Mouse (Mus musculus) limb, embryonic 14.5 days (tissue): ENCODE results near the gene Fpr1. TPM values are rescaled to one million over a fixed set of nuclear protein-coding genes. Genes with fewer than 3 reads are reported as not detected.

ENCODE experiments used
- ATAC-seq: fragments of 200-750 bp; cut with Nextera tagmentation; 2 replicates; pipeline ENCODE4 v1.8.0; 2017; ENCODE audit warnings: low read depth, moderate number of reproducible peaks, moderate TSS enrichment; ENCODE audit not compliant: low FRiP score
- DNase-seq: peaks from one replicate; pipeline ENCODE4 v3.0.0-alpha.2; 2015; ENCODE audit warnings: low spot score
- H3K27ac ChIP-seq: fragments of 300-500 bp; sonication (generic); replicated peaks from 2 replicates; pipeline ENCODE4 v1.5.1; 2014; ENCODE audit warnings: low read depth, mild to moderate bottlenecking, low read length, moderate library complexity, mixed read lengths
- H3K27me3 ChIP-seq: fragments of 300-500 bp; sonication (generic); 2 replicates; pipeline ENCODE4 v1.6.1; 2014; ENCODE audit warnings: low read length, mixed read lengths; ENCODE audit not compliant: control insufficient read depth, insufficient read depth
- H3K36me3 ChIP-seq: fragments of 300-500 bp; sonication (generic); 2 replicates; pipeline ENCODE4 v1.6.1; 2014; ENCODE audit warnings: mild to moderate bottlenecking, low read length, moderate library complexity, mixed read lengths; ENCODE audit not compliant: control insufficient read depth, insufficient read depth
- H3K4me1 ChIP-seq: fragments of 300-500 bp; sonication (generic); 2 replicates; pipeline ENCODE4 v1.6.1; 2014; ENCODE audit warnings: antibody characterized with exemption, low read length, mixed read lengths; ENCODE audit not compliant: control insufficient read depth, insufficient read depth
- H3K4me2 ChIP-seq: fragments of 300-500 bp; sonication (generic); replicated peaks from 2 replicates; pipeline ENCODE4 v1.6.1; 2014; ENCODE audit warnings: low read depth, mild to moderate bottlenecking, low read length, moderate library complexity; ENCODE audit not compliant: severe bottlenecking
- H3K4me3 ChIP-seq: fragments of 300-500 bp; sonication (generic); replicated peaks from 2 replicates; pipeline ENCODE4 v1.5.1; 2014; ENCODE audit warnings: low read length
- H3K9ac ChIP-seq: fragments of 300-500 bp; sonication (generic); 2 replicates; pipeline ENCODE4 v1.6.1; 2014; ENCODE audit warnings: mild to moderate bottlenecking, low read depth, low read length, moderate library complexity; ENCODE audit not compliant: severe bottlenecking
- H3K9me3 ChIP-seq: fragments of 300-500 bp; sonication (generic); 2 replicates; pipeline ENCODE4 v1.6.1; 2016; ENCODE audit warnings: low read length; ENCODE audit not compliant: control insufficient read depth
- POLR2A ChIP-seq: fragments of 200-500 bp; IDR thresholded peaks from 2 replicates; pipeline ENCODE4 v1.8.0; 2012; ENCODE audit warnings: inconsistent platforms, mild to moderate bottlenecking, moderate library complexity, borderline replicate concordance; ENCODE audit not compliant: insufficient read depth, insufficient read length; ENCODE audit errors: extremely low read depth
- WGBS: fragments of 180-500 bp; shearing (Covaris S2); extraction: QIAGEN DNeasy Blood & Tissue Kit; methylation state at CpG from one replicate; pipeline ENCODE4 v1.1.7; 2014; 5-methylcytosine and 5-hydroxymethylcytosine counted together
- polyA plus RNA-seq, 2 experiments: library from polyadenylated mRNA; depleted of rRNA in 1 of 2; stranded (reverse) in 1 of 2; unstranded in 1 of 2; fragments of >200 nt; fragmentation: Nextera tagmentation in 1 of 2; extraction: Ambion mirVana in 1 of 2; gene quantifications; 2 replicates each; pipeline versions ENCODE4 v1.2.1 to v1.2.3; 2012 to 2014

Gene Fpr1
- polyA plus RNA-seq, 2 experiments: 0.11 to 0.23 TPM

DNA sequence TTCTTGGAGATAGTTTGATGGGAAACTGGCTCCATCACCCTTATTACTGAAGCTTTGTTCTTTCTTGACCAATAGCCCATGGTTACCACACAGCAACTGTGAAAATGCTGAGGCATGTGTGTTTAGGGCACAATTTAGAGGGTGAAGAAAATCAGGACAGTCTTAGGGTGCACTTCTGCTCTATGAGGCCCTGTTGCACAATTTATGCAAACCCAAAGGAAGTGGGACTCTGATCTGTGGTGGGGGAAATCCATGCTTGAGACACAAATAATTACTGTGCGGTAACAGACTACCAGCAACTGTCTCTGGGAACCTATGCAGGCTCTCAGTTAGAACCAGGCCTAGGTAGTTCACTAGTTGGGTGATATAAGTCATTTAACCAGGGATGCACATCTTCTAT, 17.0 kb upstream of the Fpr1 start:
- Histone ChIP-seq H3K4me2 (no peak overlapping the region), H3K4me1 (no peaks in the 10 kb centered on the region), H3K9ac (no peak overlapping the region), H3K9me3 (no peaks in the 10 kb centered on the region), H3K4me3 (no peak overlapping the region), H3K36me3 (no peaks in the 10 kb centered on the region), H3K27me3 (no peaks in the 10 kb centered on the region), H3K27ac (no peak overlapping the region)
- TF ChIP-seq POLR2A: no peak
- no peak for ATAC-seq
- 86% methylated on average over 1 of the region's 1 CpGs for WGBS
- no peak for DNase-seq

DNA sequence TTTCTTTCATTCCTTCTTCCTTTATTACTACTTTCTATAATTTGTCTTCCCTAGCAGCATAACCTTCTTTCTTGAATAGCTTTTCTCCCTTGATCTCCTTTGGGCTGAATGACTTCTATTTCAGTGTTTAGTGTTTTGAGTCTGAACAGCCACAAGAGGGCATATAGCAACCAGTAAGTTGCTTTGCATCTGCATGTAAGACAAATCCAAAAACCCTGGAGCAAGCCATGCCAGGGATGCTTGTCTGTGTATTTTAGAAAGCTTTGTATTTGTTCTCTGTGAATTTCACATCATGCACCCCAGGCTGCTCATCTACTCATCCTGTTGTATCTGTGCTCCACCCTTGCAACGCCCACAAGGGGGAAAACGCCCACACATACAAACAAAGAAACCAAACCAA, 15.5 kb upstream of the Fpr1 start:
- peak; percentile 20 for DNase-seq
- no peak overlapping the region for H3K27ac ChIP-seq

DNA sequence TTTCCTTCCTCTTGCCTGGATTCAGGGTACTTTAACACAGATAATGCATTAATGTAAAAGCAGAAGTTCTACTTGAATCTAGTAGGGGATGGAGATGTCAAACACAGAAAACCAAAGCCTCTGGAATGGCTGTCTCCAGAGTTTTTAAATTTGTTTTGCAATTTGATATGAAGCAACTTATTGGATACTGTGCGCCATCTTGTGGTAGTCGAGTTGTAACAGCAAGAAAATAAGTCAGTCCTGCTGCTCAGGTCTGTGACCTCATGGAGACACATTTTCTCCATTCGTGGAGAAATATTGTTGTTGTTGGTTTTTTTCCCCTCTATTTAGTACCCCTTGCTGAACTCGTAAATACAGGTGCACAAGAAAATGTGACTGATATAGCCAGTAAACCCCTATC, 12.3 kb upstream of the Fpr1 start:
- no peaks in the 10 kb centered on the region for H3K27me3 ChIP-seq
- no peaks in the 10 kb centered on the region for H3K36me3 ChIP-seq
- no peak overlapping the region for H3K4me2 ChIP-seq
- no peaks in the 10 kb centered on the region for H3K4me1 ChIP-seq
- no peaks in the 10 kb centered on the region for H3K9me3 ChIP-seq
- DNase-seq (peak; percentile 60), ATAC-seq (no peak)
- no peak overlapping the region for H3K27ac ChIP-seq
- WGBS: under 1% methylated on average over 4 of the region's 4 CpGs
- H3K4me3 ChIP-seq: no peak overlapping the region
- no peak for TF ChIP-seq POLR2A
- H3K9ac ChIP-seq: no peak overlapping the region

More for the DNA sequence above, 15.5 kb upstream of the Fpr1 start:
- Histone ChIP-seq H3K9me3 (no peaks in the 10 kb centered on the region), H3K9ac (no peak overlapping the region), H3K4me2 (no peak overlapping the region), H3K27me3 (no peaks in the 10 kb centered on the region), H3K36me3 (no peaks in the 10 kb centered on the region), H3K4me3 (no peak overlapping the region), H3K4me1 (no peaks in the 10 kb centered on the region)
- TF ChIP-seq POLR2A: no peak
- WGBS: 81% methylated on average over 2 of the region's 2 CpGs
- ATAC-seq: no peak

- Histone ChIP-seq H3K4me1 (no peaks in the 10 kb centered on the region), H3K36me3 (no peaks in the 10 kb centered on the region), H3K9me3 (no peaks in the 10 kb centered on the region), H3K4me3 (no peak overlapping the region), H3K27me3 (no peaks in the 10 kb centered on the region), H3K27ac (no peak overlapping the region), H3K4me2 (no peak overlapping the region), H3K9ac (no peak overlapping the region)
- TF ChIP-seq POLR2A: no peak
- WGBS: 86% methylated on average over 2 of the region's 2 CpGs
- DNase-seq (no peak), ATAC-seq (no peak)
Measured at GRCm38 (mm10) chr17:17889732-17890425, 6.1 kb upstream of the Fpr1 start.

GRCm38 (mm10) chr17:17887774-17888248, 4.1 kb upstream of the Fpr1 start, which contains the start of the genes Fpr2 and Fpr3:
TSS of gene Fpr2 (plus strand) at chr17:17887824.
TSS of gene Fpr3 (plus strand) at chr17:17887852.
- Histone ChIP-seq H3K36me3 (no peaks in the 10 kb centered on the region), H3K4me2 (no peak within 1 kb of the TSS), H3K4me3 (no peak within 1 kb of the TSS), H3K9me3 (no peaks in the 10 kb centered on the region), H3K27me3 (no peaks in the 10 kb centered on the region), H3K4me1 (no peaks in the 10 kb centered on the region), H3K27ac (no peak within 1 kb of the TSS), H3K9ac (no peak within 1 kb of the TSS)
- TF ChIP-seq POLR2A: no peak
- WGBS: 59% methylated on average over 1 of the region's 1 CpGs
- DNase-seq (no peak), ATAC-seq (no peak)
